Mouse (Mus musculus) limb, embryonic 11.5 days (tissue): ENCODE measurements around the gene Gm7075. TPM values are rescaled to one million over a fixed set of nuclear protein-coding genes. Genes with fewer than 3 reads are reported as not detected.
"Not testable (repeated sequence)": the region's sequence is repeated elsewhere in the genome, so short reads cannot be mapped to it uniquely, and the experiment has no call there.

Experiments used
- ATAC-seq: fragments of 200-750 bp; cut with Nextera tagmentation; 2 replicates; pipeline ENCODE4 v1.8.0; 2017; ENCODE audit warnings: low read depth; ENCODE audit not compliant: insufficient number of reproducible peaks, low FRiP score, low TSS enrichment
- DNase-seq: peaks from one replicate; pipeline ENCODE4 v3.0.0-alpha.2; 2015; ENCODE audit warnings: low spot score
- H3K27ac ChIP-seq: fragments of 300-500 bp; sonication (generic); replicated peaks from 2 replicates; pipeline ENCODE4 v1.5.1; 2014; ENCODE audit warnings: low read depth, mild to moderate bottlenecking, low read length
- H3K27me3 ChIP-seq: fragments of 300-500 bp; sonication (generic); 2 replicates; pipeline ENCODE4 v1.6.1; 2014; ENCODE audit warnings: mild to moderate bottlenecking, low read length, mixed read lengths; ENCODE audit not compliant: control insufficient read depth, insufficient read depth
- H3K36me3 ChIP-seq: fragments of 300-500 bp; sonication (generic); 2 replicates; pipeline ENCODE4 v1.6.1; 2014; ENCODE audit warnings: mild to moderate bottlenecking, low read length, moderate library complexity, mixed read lengths; ENCODE audit not compliant: control insufficient read depth, insufficient read depth
- H3K4me1 ChIP-seq: fragments of 300-500 bp; sonication (generic); 2 replicates; pipeline ENCODE4 v1.6.1; 2014; ENCODE audit warnings: low read length, mixed read lengths; ENCODE audit not compliant: control insufficient read depth, insufficient read depth
- H3K4me2 ChIP-seq: fragments of 300-500 bp; sonication (generic); 2 replicates; pipeline ENCODE4 v1.6.1; 2014; ENCODE audit warnings: low read depth, mild to moderate bottlenecking, moderate library complexity; ENCODE audit not compliant: severe bottlenecking
- H3K4me3 ChIP-seq: fragments of 300-500 bp; sonication (generic); 2 replicates; pipeline ENCODE4 v1.5.1; 2014; ENCODE audit warnings: low read depth, low read length
- H3K9ac ChIP-seq: fragments of 300-500 bp; sonication (generic); 2 replicates; pipeline ENCODE4 v1.6.1; 2014; ENCODE audit warnings: mild to moderate bottlenecking, low read length
- H3K9me3 ChIP-seq: fragments of 300-500 bp; sonication (generic); 2 replicates; pipeline ENCODE4 v1.6.1; 2016; ENCODE audit warnings: low read length; ENCODE audit not compliant: control insufficient read depth
- WGBS: fragments of 180-500 bp; shearing (Covaris S2); extraction: QIAGEN DNeasy Blood & Tissue Kit; methylation state at CpG from one replicate; pipeline ENCODE4 v1.1.7; 2014; 5-methylcytosine and 5-hydroxymethylcytosine counted together
- polyA plus RNA-seq: library from polyadenylated mRNA; unstranded; fragments of >200 nt; fragmentation: Nextera tagmentation; extraction: Ambion mirVana; gene quantifications from 2 replicates; pipeline ENCODE4 v1.2.1, GENCODE M21; 2014

Gm7075 gene
- not detected in 2 replicates for polyA plus RNA-seq

- Histone ChIP-seq H3K36me3 (no peaks in the 10 kb centered on the region), H3K4me1 (no peaks in the 10 kb centered on the region), H3K9ac (no peak within 1 kb of the TSS), H3K4me3 (no peak within 1 kb of the TSS), H3K9me3 (no peaks in the 10 kb centered on the region), H3K27me3 (no peaks in the 10 kb centered on the region), H3K27ac (no peak within 1 kb of the TSS), H3K4me2 (no peak within 1 kb of the TSS)
- ATAC-seq (no peak), DNase-seq (peak; percentile 75)
- WGBS: 85% methylated on average over 18 of the region's 18 CpGs
Measured at GRCm38 (mm10) chr10:63421739-63422735, at the start of gene Gm7075. TSS of gene Gm7075 (minus strand) at chr10:63421789.

GRCm38 (mm10) chr10:63460935-63461334 is 39.3 kb upstream of the Gm7075 start:
- H3K4me3 ChIP-seq: no peak overlapping the region
- H3K27ac ChIP-seq: no peak overlapping the region
- no peak for ATAC-seq
- H3K9me3 ChIP-seq: no peaks in the 10 kb centered on the region
- H3K27me3 ChIP-seq: no peaks in the 10 kb centered on the region
- no peak overlapping the region for H3K9ac ChIP-seq
- no peak overlapping the region for H3K4me2 ChIP-seq
- no peak for DNase-seq
- H3K4me1 ChIP-seq: no peaks in the 10 kb centered on the region
- H3K36me3 ChIP-seq: no peaks in the 10 kb centered on the region
- WGBS: 74% methylated on average over 5 of the region's 5 CpGs

- H3K27ac ChIP-seq: no peak overlapping the region
- H3K9me3 ChIP-seq: no peaks in the 10 kb centered on the region
- no peak for DNase-seq
- no peaks in the 10 kb centered on the region for H3K4me1 ChIP-seq
- no peak overlapping the region for H3K9ac ChIP-seq
- 70% methylated on average over 17 of the region's 17 CpGs for WGBS
- no peak overlapping the region for H3K4me2 ChIP-seq
- H3K4me3 ChIP-seq: no peak overlapping the region
- H3K27me3 ChIP-seq: no peaks in the 10 kb centered on the region
- no peak for ATAC-seq
- H3K36me3 ChIP-seq: no peaks in the 10 kb centered on the region
Measured at GRCm38 (mm10) chr10:63457292-63458128, 35.9 kb upstream of the Gm7075 start.

- H3K9ac ChIP-seq: no peak overlapping the region
- ATAC-seq (no peak), DNase-seq (no peak)
- no peaks in the 10 kb centered on the region for H3K27me3 ChIP-seq
- no peak overlapping the region for H3K4me3 ChIP-seq
- WGBS: 79% methylated on average over 8 of the region's 8 CpGs
- H3K4me1 ChIP-seq: no peaks in the 10 kb centered on the region
- no peak overlapping the region for H3K27ac ChIP-seq
- H3K4me2 ChIP-seq: no peak overlapping the region
- no peaks in the 10 kb centered on the region for H3K9me3 ChIP-seq
- no peaks in the 10 kb centered on the region for H3K36me3 ChIP-seq
Measured at GRCm38 (mm10) chr10:63455110-63455878, 33.7 kb upstream of the Gm7075 start.

- ATAC-seq (no peak), DNase-seq (no peak)
- Histone ChIP-seq H3K9ac (no peak overlapping the region), H3K9me3 (no peaks in the 10 kb centered on the region), H3K4me3 (no peak overlapping the region), H3K27ac (no peak overlapping the region), H3K27me3 (no peaks in the 10 kb centered on the region), H3K36me3 (no peaks in the 10 kb centered on the region), H3K4me2 (no peak overlapping the region), H3K4me1 (no peaks in the 10 kb centered on the region)
- 87% methylated on average over 4 of the region's 4 CpGs for WGBS
Measured at GRCm38 (mm10) chr10:63453926-63454325, 32.3 kb upstream of the Gm7075 start.

- not testable (repeated sequence) for H3K27me3 ChIP-seq, H3K36me3 ChIP-seq, H3K9me3 ChIP-seq, H3K4me2 ChIP-seq, DNase-seq, H3K9ac ChIP-seq, H3K27ac ChIP-seq, ATAC-seq, H3K4me1 ChIP-seq, H3K4me3 ChIP-seq
- WGBS: 89% methylated on average over 13 of the region's 13 CpGs
Measured at GRCm38 (mm10) chr10:63444602-63445387, 23.2 kb upstream of the Gm7075 start.

- DNase-seq (no peak), ATAC-seq (no peak)
- Histone ChIP-seq H3K27me3 (no peaks in the 10 kb centered on the region), H3K27ac (no peak overlapping the region), H3K4me2 (no peak overlapping the region), H3K4me1 (no peaks in the 10 kb centered on the region), H3K4me3 (no peak overlapping the region), H3K9ac (no peak overlapping the region), H3K9me3 (no peaks in the 10 kb centered on the region), H3K36me3 (no peaks in the 10 kb centered on the region)
- 74% methylated on average over 7 of the region's 7 CpGs for WGBS
Measured at GRCm38 (mm10) chr10:63439694-63440228, 18.2 kb upstream of the Gm7075 start.
